Mouse (Mus musculus) thymus, adult 2 months (tissue): Measurements from ENCODE around the gene Rxfp2.

Experiments
- CTCF ChIP-seq: fragments of 200-500 bp; IDR thresholded peaks from 2 replicates; pipeline ENCODE4 v1.5.1; 2012; ENCODE audit warnings: mild to moderate bottlenecking, control low read depth, low read length, moderate library complexity, borderline replicate concordance; ENCODE audit not compliant: control insufficient read depth, poor library complexity, insufficient read depth; ENCODE audit errors: extremely low read depth
- POLR2A ChIP-seq: fragments of 200-500 bp; IDR thresholded peaks from 2 replicates; pipeline ENCODE4 v1.6.1; 2012; ENCODE audit warnings: mild to moderate bottlenecking, low read length, control low read depth, moderate library complexity; ENCODE audit not compliant: control insufficient read depth, poor library complexity, insufficient read depth; ENCODE audit errors: extremely low read depth

DNA sequence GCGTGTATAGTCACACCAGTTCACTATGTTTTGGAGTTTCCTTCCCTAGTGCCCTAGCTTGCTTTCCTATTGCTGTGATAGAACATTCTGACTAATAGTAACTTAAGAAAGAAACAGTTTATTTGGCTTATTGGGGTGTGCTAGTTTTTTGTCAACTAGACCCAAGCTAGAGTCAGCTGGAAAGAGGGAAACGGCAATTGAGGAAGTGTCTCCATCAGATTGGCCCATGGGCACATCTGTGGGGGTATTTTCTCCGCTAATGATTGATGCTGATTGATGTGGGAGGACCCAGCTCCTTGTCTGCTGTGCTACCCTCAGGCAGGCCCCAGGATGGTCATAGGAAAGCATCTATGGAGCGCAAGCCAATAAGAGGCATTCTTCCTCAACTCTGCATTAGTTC is 103.6 kb downstream of the Rxfp2 start:
- no peak for TF ChIP-seq CTCF
- no peak for TF ChIP-seq POLR2A
